Mouse (Mus musculus): ENCODE measurements around the gene Tdp1. TPM values are rescaled to one million over a fixed set of nuclear protein-coding genes. Genes with fewer than 3 reads are reported as not detected.

Tdp1 gene
- 59.2 and 59.3 TPM in 2 replicates for polyA plus RNA-seq (2015; fragmentation: Nextera tagmentation; extraction: Ambion mirVana)

- Histone ChIP-seq H3K27me3 (no peaks in the 10 kb centered on the region), H3K4me2 (peak within 1 kb of the TSS; percentile 93), H3K4me1 (peaks cover 21% of the 10 kb centered on the region), H3K9ac (peak within 1 kb of the TSS; percentile 92), H3K4me3 (replicated peaks) (peak within 1 kb of the TSS; percentile 79), H3K9me3 (replicated peaks) (no peaks in the 10 kb centered on the region), H3K27ac (peak within 1 kb of the TSS; percentile 82), H3K36me3 (no peaks in the 10 kb centered on the region; the same call in 1 of the 2 replicates)
- WGBS: under 1% methylated on average over 73 of the region's 73 CpGs
- peak; percentile 90 for ATAC-seq (replicated peaks; ENCODE audit: low FRiP score)
Observed at GRCm38 (mm10) chr12:99884269-99885261, at the start of gene Tdp1, which contains the start of gene Efcab11. TSS of gene Tdp1 (plus strand) at chr12:99884517. TSS of gene Efcab11 (minus strand) at chr12:99884439.

- Histone ChIP-seq H3K4me2 (no peak overlapping the region), H3K27ac (peak overlapping the region; percentile 25; the same call in 1 of the 2 replicates), H3K27me3 (no peaks in the 10 kb centered on the region), H3K4me1 (peaks cover 12% of the 10 kb centered on the region; the same call in 1 of the 2 replicates), H3K36me3 (0 out of 2 replicates have a peak, but pooled peaks cover 3% of the 10 kb centered on the region), H3K9ac (no peak overlapping the region), H3K9me3 (replicated peaks) (no peaks in the 10 kb centered on the region), H3K4me3 (replicated peaks) (no peak overlapping the region)
- WGBS: 58% methylated on average over 20 of the region's 20 CpGs
- ATAC-seq (replicated peaks; ENCODE audit: low FRiP score): 0 out of 2 replicates have a peak, but pooled peaks have one; percentile 56
Observed at GRCm38 (mm10) chr12:99836404-99837131, 47.7 kb upstream of the Tdp1 start.

DNA sequence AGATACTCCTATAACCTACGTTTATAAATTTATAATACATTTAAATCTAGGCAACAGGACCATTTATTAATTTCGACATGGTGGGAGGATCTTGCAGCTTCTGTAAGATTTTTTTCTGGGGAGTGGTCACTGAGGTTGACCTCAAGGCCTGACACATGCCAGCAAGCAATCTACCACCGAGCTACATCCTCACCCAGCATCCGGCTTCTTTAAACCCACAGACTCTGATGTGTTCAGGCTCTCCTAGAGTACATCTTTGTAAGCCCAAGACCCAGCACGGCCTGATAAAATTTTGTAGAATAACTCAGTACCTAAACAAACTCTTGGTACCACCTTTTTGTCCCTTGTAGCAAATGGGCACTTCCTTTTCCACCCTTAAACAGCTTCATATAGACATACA lies 46.8 kb upstream of the Tdp1 start:
- H3K9me3 ChIP-seq (replicated peaks): no peaks in the 10 kb centered on the region
- peaks cover 12% of the 10 kb centered on the region; the same call in 1 of the 2 replicates for H3K4me1 ChIP-seq
- no peak overlapping the region for H3K4me3 ChIP-seq (replicated peaks)
- no peak overlapping the region for H3K9ac ChIP-seq
- H3K36me3 ChIP-seq: 0 out of 2 replicates have a peak, but pooled peaks cover 3% of the 10 kb centered on the region
- no peak for ATAC-seq (replicated peaks; ENCODE audit: low FRiP score)
- no peak overlapping the region for H3K27ac ChIP-seq
- H3K27me3 ChIP-seq: no peaks in the 10 kb centered on the region
- no peak overlapping the region for H3K4me2 ChIP-seq
- 82% methylated on average over 5 of the region's 5 CpGs for WGBS

GRCm38 (mm10) chr12:99838109-99838508 lies 46.2 kb upstream of the Tdp1 start:
- ATAC-seq (replicated peaks; ENCODE audit: low FRiP score): no peak
- no peaks in the 10 kb centered on the region for H3K27me3 ChIP-seq
- no peak overlapping the region for H3K9ac ChIP-seq
- no peak overlapping the region for H3K4me3 ChIP-seq (replicated peaks)
- WGBS: 39% methylated on average over 11 of the region's 11 CpGs
- peaks cover 12% of the 10 kb centered on the region; the same call in 1 of the 2 replicates for H3K4me1 ChIP-seq
- H3K9me3 ChIP-seq (replicated peaks): no peaks in the 10 kb centered on the region
- no peak overlapping the region for H3K27ac ChIP-seq
- no peak overlapping the region for H3K4me2 ChIP-seq
- H3K36me3 ChIP-seq: 0 out of 2 replicates have a peak, but pooled peaks cover 2% of the 10 kb centered on the region

- ATAC-seq (replicated peaks; ENCODE audit: low FRiP score): no peak
- no peaks in the 10 kb centered on the region for H3K36me3 ChIP-seq
- H3K27me3 ChIP-seq: no peaks in the 10 kb centered on the region
- no peak overlapping the region for H3K4me3 ChIP-seq (replicated peaks)
- H3K4me1 ChIP-seq: peaks cover 12% of the 10 kb centered on the region; the same call in 1 of the 2 replicates
- no peak overlapping the region for H3K4me2 ChIP-seq
- WGBS: 82% methylated on average over 14 of the region's 14 CpGs
- H3K9ac ChIP-seq: no peak overlapping the region
- H3K27ac ChIP-seq: no peak overlapping the region
- H3K9me3 ChIP-seq (replicated peaks): no peaks in the 10 kb centered on the region
Observed at GRCm38 (mm10) chr12:99838703-99839102, 45.6 kb upstream of the Tdp1 start.

GRCm38 (mm10) chr12:99844951-99845350 lies 39.4 kb upstream of the Tdp1 start:
- Histone ChIP-seq H3K9ac (no peak overlapping the region), H3K4me1 (peaks cover 6% of the 10 kb centered on the region; the same call in 1 of the 2 replicates), H3K9me3 (replicated peaks) (no peaks in the 10 kb centered on the region), H3K36me3 (no peaks in the 10 kb centered on the region), H3K4me3 (replicated peaks) (no peak overlapping the region), H3K27me3 (no peaks in the 10 kb centered on the region), H3K27ac (no peak overlapping the region), H3K4me2 (no peak overlapping the region)
- peak; percentile 58; the same call in 1 of the 2 replicates for ATAC-seq (replicated peaks; ENCODE audit: low FRiP score)
- WGBS: 56% methylated on average over 8 of the region's 8 CpGs

DNA sequence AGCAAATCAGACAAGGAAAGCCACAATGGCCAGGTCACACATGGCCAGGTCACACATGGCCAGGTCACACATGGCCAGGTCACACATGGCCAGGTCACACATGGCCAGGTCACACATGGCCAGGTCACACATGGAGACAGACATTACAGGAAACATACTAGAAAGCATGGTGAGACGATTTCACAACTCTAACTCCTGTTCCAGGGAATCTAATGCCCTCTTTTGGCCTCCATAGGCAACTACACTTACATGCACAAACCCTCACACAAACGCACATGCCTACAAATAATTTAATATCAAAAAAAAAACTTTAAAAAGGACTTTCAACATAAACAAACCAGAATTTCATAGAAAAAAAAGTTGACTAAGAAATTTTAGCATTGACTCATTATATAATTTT lies 34.3 kb upstream of the Tdp1 start:
- no peaks in the 10 kb centered on the region for H3K9me3 ChIP-seq (replicated peaks)
- no peak overlapping the region for H3K4me3 ChIP-seq (replicated peaks)
- WGBS: 90% methylated on average over 2 of the region's 2 CpGs
- no peaks in the 10 kb centered on the region for H3K27me3 ChIP-seq
- no peak overlapping the region for H3K9ac ChIP-seq
- no peak overlapping the region for H3K27ac ChIP-seq
- ATAC-seq (replicated peaks; ENCODE audit: low FRiP score): no peak
- H3K36me3 ChIP-seq: 0 out of 2 replicates have a peak, but pooled peaks cover 5% of the 10 kb centered on the region
- H3K4me2 ChIP-seq: no peak overlapping the region
- peaks cover 2% of the 10 kb centered on the region; the same call in 1 of the 2 replicates for H3K4me1 ChIP-seq

DNA sequence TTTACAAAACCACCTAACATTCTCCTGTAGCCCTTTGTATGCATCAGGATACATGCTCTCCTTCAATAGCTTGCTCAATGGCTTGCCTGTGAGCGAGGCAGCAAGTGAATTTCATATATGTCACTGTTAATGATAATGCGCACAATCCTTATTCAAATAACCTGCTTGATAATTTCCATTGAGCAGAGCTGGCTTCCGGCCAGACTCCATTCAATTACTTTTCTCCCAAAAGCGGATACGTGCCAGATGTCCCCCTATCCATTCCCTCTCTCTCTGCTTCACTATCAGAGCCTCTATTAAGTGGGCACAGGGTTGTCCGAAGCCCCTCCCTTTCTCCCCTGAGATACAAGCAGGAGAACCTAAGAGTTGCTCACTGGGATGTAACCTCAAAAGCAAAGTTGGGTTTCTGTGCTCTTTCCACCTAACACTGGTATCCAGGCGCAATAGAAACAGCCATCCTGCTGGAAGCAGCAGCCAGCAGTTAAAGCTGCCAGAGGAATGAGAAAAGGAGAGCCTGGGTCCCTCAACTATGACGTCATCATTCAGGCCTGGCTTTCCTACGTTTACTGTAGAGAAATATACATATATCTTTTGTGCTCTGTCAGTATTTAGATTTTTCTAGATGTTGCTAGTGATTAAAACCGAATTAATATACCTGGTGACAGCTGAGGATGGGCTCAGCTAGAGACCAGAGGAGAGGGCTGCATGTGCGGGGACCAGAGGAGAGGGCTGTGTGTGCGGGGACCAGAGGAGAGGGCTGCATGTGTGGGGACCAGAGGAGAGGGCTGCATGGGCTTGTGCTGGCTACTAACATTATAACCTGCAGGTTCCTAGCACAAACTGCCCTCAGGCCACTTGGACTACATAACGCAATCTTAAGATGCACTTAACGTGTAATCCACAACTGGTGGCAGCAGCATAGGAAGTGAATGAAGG lies 30.7 kb upstream of the Tdp1 start:
- H3K36me3 ChIP-seq: 0 out of 2 replicates have a peak, but pooled peaks cover 5% of the 10 kb centered on the region
- 86% methylated on average over 14 of the region's 14 CpGs for WGBS
- H3K9me3 ChIP-seq (replicated peaks): no peaks in the 10 kb centered on the region
- no peak overlapping the region for H3K9ac ChIP-seq
- no peak for ATAC-seq (replicated peaks; ENCODE audit: low FRiP score)
- H3K27ac ChIP-seq: no peak overlapping the region
- no peaks in the 10 kb centered on the region for H3K4me1 ChIP-seq
- H3K4me3 ChIP-seq (replicated peaks): no peak overlapping the region
- no peak overlapping the region for H3K4me2 ChIP-seq
- no peaks in the 10 kb centered on the region for H3K27me3 ChIP-seq

- Histone ChIP-seq H3K27ac (no peak overlapping the region), H3K4me2 (no peak overlapping the region), H3K9me3 (replicated peaks) (no peaks in the 10 kb centered on the region), H3K9ac (no peak overlapping the region), H3K36me3 (0 out of 2 replicates have a peak, but pooled peaks cover 5% of the 10 kb centered on the region), H3K27me3 (no peaks in the 10 kb centered on the region), H3K4me1 (no peaks in the 10 kb centered on the region), H3K4me3 (replicated peaks) (no peak overlapping the region)
- 81% methylated on average over 9 of the region's 9 CpGs for WGBS
- no peak for ATAC-seq (replicated peaks; ENCODE audit: low FRiP score)
Observed at GRCm38 (mm10) chr12:99856011-99856410, 28.3 kb upstream of the Tdp1 start.

GRCm38 (mm10) chr12:99858664-99859063 lies 25.7 kb upstream of the Tdp1 start:
- no peak for ATAC-seq (replicated peaks; ENCODE audit: low FRiP score)
- H3K4me1 ChIP-seq: no peaks in the 10 kb centered on the region
- no peak overlapping the region for H3K27ac ChIP-seq

More at GRCm38 (mm10) chr12:99858664-99859063, 25.7 kb upstream of the Tdp1 start:
- 0 out of 2 replicates have a peak, but pooled peaks cover 5% of the 10 kb centered on the region for H3K36me3 ChIP-seq
- no peak overlapping the region for H3K4me3 ChIP-seq (replicated peaks)
- H3K9ac ChIP-seq: no peak overlapping the region
- H3K27me3 ChIP-seq: no peaks in the 10 kb centered on the region
- H3K9me3 ChIP-seq (replicated peaks): no peaks in the 10 kb centered on the region
- no peak overlapping the region for H3K4me2 ChIP-seq
- WGBS: 95% methylated on average over 5 of the region's 5 CpGs

All from kidney, embryonic 15.5 days (tissue).